Mouse (Mus musculus): ENCODE results near the gene Gnai3. TPM values are rescaled to one million over a fixed set of nuclear protein-coding genes. Genes with fewer than 3 reads are reported as not detected.

Gene Gnai3
- polyA plus RNA-seq, 1 experiment from 2014 or later, result 136 TPM

DNA sequence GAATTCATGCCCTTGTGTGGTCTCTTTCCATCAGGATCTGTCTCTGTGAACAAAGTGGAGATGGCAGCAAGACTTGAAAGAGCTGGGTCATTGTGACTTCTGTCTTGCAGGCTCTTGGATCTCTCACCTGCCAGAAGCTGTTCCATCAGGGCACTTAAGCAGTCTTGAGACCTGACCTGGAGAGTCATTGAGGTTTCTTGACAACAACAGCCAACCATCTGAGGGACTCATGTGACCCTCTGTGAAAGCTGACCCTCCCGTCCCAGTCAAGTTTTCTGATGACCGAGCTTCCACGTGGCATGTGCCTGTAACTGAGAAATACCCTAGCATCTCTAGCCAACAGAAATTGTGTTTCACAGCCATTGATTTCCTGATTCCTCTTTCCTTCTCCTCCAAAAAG, 38.8 kb upstream of the Gnai3 start:
- ChIA-PET CTCF (interaction anchor here (1.3 to 9.1 kb wide), 5 partner anchors 12 to 37 kb away, joined by 3 to 85 read pairs (median 4); partner anchors contain the start of gene Cyb561d1), POLR2A (interaction anchor here (0.7 to 1.5 kb wide), 3 partner anchors 10 to 292 kb away, joined by 3 to 4 read pairs (median 4); no protein-coding TSS in a partner anchor)
- no peak for TF ChIP-seq CTCF (IDR thresholded peaks at IDR 0.05)
- ATAC-seq, result no peak
- no peak for DNase-seq (ENCODE audit: low read depth, low spot score)
- peaks cover 13% of the 10 kb centered on the region for H3K27me3 ChIP-seq
- in situ Hi-C loops (cut with MboI; ENCODE audit: low pct_unique_long_range_greater_than_20kb), result no loop called here

GRCm38 (mm10) chr3:108180514-108180913, 34.6 kb upstream of the Gnai3 start:
- ChIA-PET POLR2A (interaction anchor here (1.0 kb wide), 1 partner anchor 35 kb away, joined by 5 read pairs; no protein-coding TSS in a partner anchor), CTCF (interaction anchor here (1.0 to 9.1 kb wide), 4 partner anchors 12 to 33 kb away, joined by 4 to 85 read pairs (median 5); partner anchors contain the start of gene Cyb561d1)
- no peak for TF ChIP-seq CTCF (IDR thresholded peaks at IDR 0.05)
- in situ Hi-C loops (cut with MboI; ENCODE audit: low pct_unique_long_range_greater_than_20kb), result no loop called here
- peaks cover 16% of the 10 kb centered on the region for H3K27me3 ChIP-seq
- ATAC-seq, result no peak
- no peak for DNase-seq (ENCODE audit: low read depth, low spot score)

DNA sequence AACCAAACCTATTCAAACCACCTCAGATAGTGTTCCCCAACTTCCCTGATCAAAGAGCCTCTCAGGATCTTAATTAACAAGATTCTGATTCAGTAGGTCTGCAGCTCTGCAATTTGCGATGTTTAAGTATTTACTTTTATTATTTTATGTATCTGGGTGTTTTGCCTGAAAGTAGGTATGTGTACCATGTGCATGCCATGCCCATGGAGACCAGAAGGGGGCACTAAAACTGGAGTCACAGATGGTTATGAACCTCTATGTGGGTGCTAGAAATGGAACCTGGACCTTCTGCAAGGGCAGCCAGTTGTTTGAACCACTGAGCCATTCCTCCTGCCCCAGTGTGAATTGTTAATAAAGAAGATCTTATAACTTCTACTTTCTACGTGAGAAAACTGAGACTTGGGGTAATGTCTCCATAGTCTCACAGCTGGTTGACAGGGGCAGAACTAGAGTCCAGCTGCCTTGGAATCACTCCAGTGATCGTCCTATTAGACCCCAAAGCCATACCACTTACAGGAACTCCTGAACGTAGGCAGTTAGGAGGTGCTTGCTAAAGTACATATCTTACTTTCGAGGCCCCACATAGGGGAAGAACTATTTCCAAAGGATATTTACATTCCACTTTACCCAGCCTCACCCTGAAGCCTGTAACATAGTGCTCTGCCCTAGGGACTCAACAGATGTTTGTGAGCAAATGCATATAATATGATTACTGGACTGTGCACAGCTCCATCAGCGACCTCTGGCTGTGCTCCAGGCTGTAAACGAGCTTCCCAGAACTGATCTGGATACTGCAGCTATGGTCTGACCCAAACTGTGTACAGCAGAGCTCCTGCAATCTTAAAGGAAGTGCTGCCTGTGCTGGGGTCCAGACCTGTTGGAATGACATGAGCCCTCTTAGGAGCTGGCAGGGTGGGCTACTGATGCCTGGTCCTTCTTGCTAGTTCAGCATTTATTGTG, 33.1 kb upstream of the Gnai3 start:
- ChIA-PET CTCF (interaction anchor here (0.9 to 1.4 kb wide), 9 partner anchors 10 to 31 kb away, joined by 3 to 5 read pairs (median 4); partner anchors contain the start of gene Cyb561d1), POLR2A (interaction anchor here (0.9 to 1.0 kb wide), 3 partner anchors 22 to 34 kb away, joined by 3 to 5 read pairs (median 3); partner anchors contain the start of gene Atxn7l2)
- ATAC-seq (no peak), DNase-seq (ENCODE audit: low read depth, low spot score) (no peak)
- no peak for TF ChIP-seq CTCF (IDR thresholded peaks at IDR 0.05)
- in situ Hi-C loops (cut with MboI; ENCODE audit: low pct_unique_long_range_greater_than_20kb), result no loop called here
- peaks cover 17% of the 10 kb centered on the region for H3K27me3 ChIP-seq

DNA sequence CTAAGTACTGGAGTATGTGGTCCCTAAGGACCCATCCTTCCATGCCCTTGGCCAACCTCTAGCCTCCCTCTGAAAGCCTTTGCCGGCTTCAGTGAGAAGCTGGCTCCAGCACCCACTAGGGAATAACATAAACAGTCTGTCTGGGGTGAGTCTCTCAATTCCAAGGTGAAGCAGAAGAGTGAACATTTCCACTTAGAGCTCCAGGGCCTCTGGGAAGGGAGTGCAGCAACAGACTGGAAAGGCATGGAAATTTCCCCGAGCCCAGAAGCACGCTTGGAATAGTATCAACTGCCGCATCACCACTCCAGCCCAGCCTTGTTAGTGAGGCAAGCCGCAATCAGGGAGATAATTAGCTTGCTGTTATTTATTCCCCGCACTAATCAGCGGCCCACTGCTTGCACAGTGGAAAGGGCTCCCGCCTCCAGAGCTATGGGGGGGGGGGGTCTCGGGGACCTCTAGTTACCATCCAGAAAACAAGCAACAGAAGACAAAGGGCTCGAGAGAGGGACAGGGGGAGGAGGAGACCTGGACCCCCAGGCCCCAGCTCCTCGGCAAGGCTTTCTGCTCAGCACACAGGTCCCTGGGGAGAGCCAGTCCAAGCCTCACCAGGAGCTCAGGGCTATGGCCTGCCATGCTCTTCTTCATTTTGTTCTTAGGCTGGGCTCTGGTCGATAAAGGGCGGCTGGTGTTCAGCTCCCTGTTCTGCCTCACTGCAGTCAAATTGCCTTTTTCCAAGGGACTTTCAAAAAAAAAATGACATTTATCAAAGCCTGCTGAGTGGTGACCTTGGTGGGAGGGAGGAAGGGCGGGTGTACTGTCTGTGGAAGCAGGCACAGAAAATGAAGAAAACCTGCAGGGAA, 29.0 kb upstream of the Gnai3 start:
- in situ Hi-C loops (cut with MboI; ENCODE audit: low pct_unique_long_range_greater_than_20kb), result no loop called here
- ChIA-PET POLR2A (interaction anchor here (0.5 to 1.4 kb wide), 6 partner anchors 10 to 540 kb away, joined by 3 to 4 read pairs (median 4); no protein-coding TSS in a partner anchor), CTCF (interaction anchor here (1.0 to 4.2 kb wide), 7 partner anchors 8 to 214 kb away, joined by 3 to 21 read pairs (median 6); partner anchors contain the start of gene Cyb561d1)
- peaks cover 17% of the 10 kb centered on the region for H3K27me3 ChIP-seq
- DNase-seq (ENCODE audit: low read depth, low spot score), result no peak
- ATAC-seq, result no peak
- no peak for TF ChIP-seq CTCF (IDR thresholded peaks at IDR 0.05)

GRCm38 (mm10) chr3:108169199-108169598, 23.3 kb upstream of the Gnai3 start:
- ChIA-PET CTCF (interaction anchor here (1.2 to 10.4 kb wide), 2 partner anchors 12 to 32 kb away, joined by 3 to 247 read pairs; partner anchors contain the start of gene Cyb561d1), POLR2A (interaction anchor here (0.6 kb wide), 1 partner anchor 32 kb away, joined by 3 read pairs; the partner anchor contains the start of gene Cyb561d1)
- TF ChIP-seq CTCF (IDR thresholded peaks at IDR 0.05), result no peak
- DNase-seq (ENCODE audit: low read depth, low spot score), result no peak
- peaks cover 5% of the 10 kb centered on the region for H3K27me3 ChIP-seq
- in situ Hi-C loops (cut with MboI; ENCODE audit: low pct_unique_long_range_greater_than_20kb), result loop anchor here (5.0 kb wide), 2 partner anchors 38 to 218 kb away; no protein-coding TSS in a partner anchor
- no peak for ATAC-seq

GRCm38 (mm10) chr3:108167499-108167898, 21.6 kb upstream of the Gnai3 start:
- no peak for ATAC-seq
- ChIA-PET CTCF (interaction anchor here (1.1 to 10.4 kb wide), 8 partner anchors 9 to 114 kb away, joined by 3 to 247 read pairs (median 5); partner anchors contain the start of genes Cyb561d1 and Gpr61), POLR2A (interaction anchor here (1.1 to 3.3 kb wide), 3 partner anchors 14 to 93 kb away, joined by 3 to 17 read pairs (median 5); partner anchors contain the start of gene Cyb561d1)
- DNase-seq (ENCODE audit: low read depth, low spot score), result no peak
- TF ChIP-seq CTCF (IDR thresholded peaks at IDR 0.05), result no peak
- H3K27me3 ChIP-seq, result no peaks in the 10 kb centered on the region
- in situ Hi-C loops (cut with MboI; ENCODE audit: low pct_unique_long_range_greater_than_20kb), result loop anchor here (5.0 kb wide), 2 partner anchors 40 to 220 kb away; no protein-coding TSS in a partner anchor

DNA sequence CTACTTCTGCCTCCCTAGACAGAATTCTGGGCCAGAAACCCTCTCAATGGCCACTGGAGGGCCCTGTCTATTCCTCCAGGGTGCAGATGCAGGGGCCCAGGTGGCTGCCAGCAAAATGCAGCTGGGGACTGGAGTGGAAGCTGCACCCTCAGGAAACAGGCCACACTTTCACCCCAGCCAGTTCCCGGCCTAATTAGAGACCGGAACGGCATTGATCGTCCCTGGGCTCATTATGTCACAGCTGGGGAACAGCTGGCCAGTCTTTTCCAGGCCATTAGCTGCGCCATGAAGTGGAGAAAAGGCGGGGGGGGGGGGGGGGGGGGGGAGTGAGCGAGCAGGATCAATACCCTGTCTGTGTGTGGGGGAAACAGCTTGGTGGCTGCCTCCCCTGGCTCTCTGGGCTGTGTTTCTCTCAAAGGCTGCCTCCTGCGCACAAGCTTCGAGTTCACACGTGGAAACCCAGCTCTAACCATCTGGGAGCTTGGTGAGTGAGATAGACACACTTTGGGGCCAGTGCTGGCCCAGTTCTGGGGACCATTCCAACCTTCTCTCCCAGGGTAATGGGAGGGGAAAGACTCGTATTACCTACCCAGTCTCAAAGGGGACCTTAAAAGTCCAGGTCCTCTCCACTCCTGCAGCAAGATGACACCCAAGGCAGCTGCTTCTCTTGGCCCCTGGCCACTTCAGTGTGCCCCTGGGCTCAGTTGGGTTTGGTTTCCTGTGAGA, 20.7 kb upstream of the Gnai3 start:
- ChIA-PET CTCF (interaction anchor here (0.8 to 10.4 kb wide), 11 partner anchors 10 to 222 kb away, joined by 3 to 247 read pairs (median 5); partner anchors contain the start of genes Cyb561d1 and Gpr61), POLR2A (interaction anchor here (0.7 to 3.3 kb wide), 6 partner anchors 15 to 195 kb away, joined by 3 to 17 read pairs (median 4); partner anchors contain the start of gene Cyb561d1)
- in situ Hi-C loops (cut with MboI; ENCODE audit: low pct_unique_long_range_greater_than_20kb), result loop anchor here (5.0 kb wide), 2 partner anchors 41 to 221 kb away; no protein-coding TSS in a partner anchor
- ATAC-seq, result no peak
- no peak for TF ChIP-seq CTCF (IDR thresholded peaks at IDR 0.05)
- DNase-seq (ENCODE audit: low read depth, low spot score), result no peak
- peaks cover 5% of the 10 kb centered on the region for H3K27me3 ChIP-seq

DNA sequence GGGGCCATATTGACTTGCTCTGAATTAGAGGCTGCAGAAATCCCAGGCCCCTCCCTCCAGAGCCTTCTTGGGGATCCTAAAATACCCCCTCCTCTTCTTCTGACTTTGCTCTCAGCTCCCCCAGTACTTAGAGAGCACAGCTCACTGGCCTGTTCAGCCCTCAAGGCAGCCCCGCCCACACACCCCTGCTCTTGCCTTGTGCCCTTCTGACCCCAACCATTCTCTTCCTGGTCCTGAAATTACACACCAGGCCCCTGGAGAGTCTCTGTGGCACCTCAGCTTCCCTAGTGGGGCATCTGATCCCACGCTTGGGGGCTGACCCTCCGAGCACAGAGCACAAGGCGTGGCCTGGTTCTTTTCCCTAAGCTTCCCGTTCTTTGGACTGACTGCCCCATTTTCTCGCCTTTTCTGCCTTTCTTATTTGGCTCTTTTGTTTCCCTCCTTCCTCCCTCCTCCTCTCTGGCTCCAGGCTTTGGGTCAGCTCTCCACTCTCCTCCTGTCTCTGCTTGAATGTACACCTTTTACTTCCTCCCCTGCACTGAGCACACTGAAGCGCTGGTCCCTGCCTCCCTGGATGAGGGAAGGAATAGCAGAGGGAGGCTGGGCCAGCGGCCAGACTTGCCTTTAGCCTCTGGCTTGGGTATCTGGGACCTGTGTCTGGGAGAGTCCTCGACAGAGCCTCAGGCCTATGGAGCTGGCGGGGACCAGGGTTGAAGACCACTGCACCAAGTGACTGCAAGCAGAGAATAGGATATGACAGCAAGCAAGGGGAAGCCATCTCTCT, 19.8 kb upstream of the Gnai3 start:
- CTCF ChIA-PET, result interaction anchor here (0.7 to 10.4 kb wide), 15 partner anchors 9 to 223 kb away, joined by 3 to 247 read pairs (median 6); partner anchors contain the start of genes Atxn7l2, Cyb561d1, Gnai3 and Gpr61
- DNase-seq (ENCODE audit: low read depth, low spot score), result no peak
- no peak for TF ChIP-seq CTCF (IDR thresholded peaks at IDR 0.05)

More for the DNA sequence above, 19.8 kb upstream of the Gnai3 start:
- in situ Hi-C loops (cut with MboI; ENCODE audit: low pct_unique_long_range_greater_than_20kb), result loop anchor here (5.0 kb wide), 2 partner anchors 42 to 222 kb away; no protein-coding TSS in a partner anchor
- peaks cover 5% of the 10 kb centered on the region for H3K27me3 ChIP-seq
- no peak for ATAC-seq
- POLR2A ChIA-PET, result interaction anchor here (0.5 to 3.3 kb wide), 9 partner anchors 9 to 81 kb away, joined by 3 to 17 read pairs (median 4); partner anchors contain the start of genes Atxn7l2 and Cyb561d1
